Mouse (Mus musculus): ENCODE results near the gene Pam. TPM values are rescaled to one million over a fixed set of nuclear protein-coding genes. Genes with fewer than 3 reads are reported as not detected.

Pam gene
- total and polyA plus RNA-seq, 3 experiments: not detected

GRCm38 (mm10) chr1:97963711-97964110 is 131.7 kb downstream of the Pam start:
- no peak overlapping the region for H3K4me3 ChIP-seq (ENCODE audit: control insufficient read depth in 1 of 2, insufficient read depth in 1 of 2, low read depth in 2 of 2, low read length in 2 of 2)
- no peaks in the 10 kb centered on the region for H3K36me3 ChIP-seq (ENCODE audit: control insufficient read depth in 1 of 2, insufficient read depth in 2 of 2, low read length in 2 of 2)
- TF ChIP-seq NRF1 (IDR thresholded peaks at IDR 0.05; ENCODE audit: insufficient read depth, low read depth, low read length, poor library complexity, severe bottlenecking): no peak
- no peak for TF ChIP-seq NELFE (IDR thresholded peaks at IDR 0.05; ENCODE audit: low read depth, low read length)
- TF ChIP-seq UBTF (IDR thresholded peaks at IDR 0.05; ENCODE audit: borderline replicate concordance, insufficient read depth, low read depth, low read length): no peak
- no peak for TF ChIP-seq SMC3 (IDR thresholded peaks at IDR 0.05; ENCODE audit: low read depth, low read length)
- no peak for TF ChIP-seq USF2 (IDR thresholded peaks at IDR 0.05; ENCODE audit: borderline replicate concordance in 1 of 2, insufficient read depth in 1 of 2, low read depth in 1 of 2, low read length in 2 of 2)
- TF ChIP-seq EP300 (IDR thresholded peaks at IDR 0.05; ENCODE audit: low read depth in 1 of 2, low read length in 2 of 2): no peak
- no peak for TF ChIP-seq KAT2A (conservative IDR thresholded peaks at IDR 0.05; ENCODE audit: low read depth, low read length)
- no peak for TF ChIP-seq TAL1 (IDR thresholded peaks at IDR 0.05; ENCODE audit: low read length)
- TF ChIP-seq CTCF (IDR thresholded peaks at IDR 0.05 in 2 of 3, conservative IDR thresholded peaks at IDR 0.05 in 1 of 3; ENCODE audit: control insufficient read depth in 1 of 3, insufficient read depth in 1 of 3, low read depth in 2 of 3, low read length in 3 of 3, poor library complexity in 1 of 3, severe bottlenecking in 1 of 3): no peak
- no peak for TF ChIP-seq TCF12 (IDR thresholded peaks at IDR 0.05; ENCODE audit: low read depth, low read length)
- TF ChIP-seq MYC (IDR thresholded peaks at IDR 0.05; ENCODE audit: low read depth, low read length): no peak
- TF ChIP-seq MAZ (IDR thresholded peaks at IDR 0.05; ENCODE audit: low read depth, low read length): no peak
- TF ChIP-seq RAD21 (IDR thresholded peaks at IDR 0.05; ENCODE audit: low read depth, low read length): no peak
- no peak for TF ChIP-seq GATA1 (IDR thresholded peaks at IDR 0.05; ENCODE audit: low read depth, low read length)
- TF ChIP-seq ZC3H11A (IDR thresholded peaks at IDR 0.05; ENCODE audit: low read depth, low read length): no peak
- TF ChIP-seq CHD2 (IDR thresholded peaks at IDR 0.05; ENCODE audit: low read length): no peak
- no peak for TF ChIP-seq CHD1 (IDR thresholded peaks at IDR 0.05; ENCODE audit: low read depth, low read length)
- no peak for TF ChIP-seq USF1 (IDR thresholded peaks at IDR 0.05; ENCODE audit: low read depth, low read length)
- no peak for TF ChIP-seq BHLHE40 (IDR thresholded peaks at IDR 0.05; ENCODE audit: borderline replicate concordance, low read depth, low read length)
- no peaks in the 10 kb centered on the region for H3K4me1 ChIP-seq (ENCODE audit: control insufficient read depth in 1 of 2, insufficient read depth in 2 of 2, low read length in 2 of 2)
- no peaks in the 10 kb centered on the region for H3K79me2 ChIP-seq (ENCODE audit: control insufficient read depth, insufficient read depth, low read length, poor library complexity)
- H3K9ac ChIP-seq (ENCODE audit: control insufficient read depth, low read depth, low read length, poor library complexity, severe bottlenecking): no peak overlapping the region
- no peaks in the 10 kb centered on the region for H3K9me3 ChIP-seq (replicated peaks; ENCODE audit: insufficient read depth, low read length)
- DNase-seq (ENCODE audit: low read depth, low spot score): no peak
- H3K27me3 ChIP-seq (ENCODE audit: control insufficient read depth in 1 of 2, insufficient read depth in 2 of 2, low read length in 2 of 2): no peaks in the 10 kb centered on the region
- no peak overlapping the region for H3K27ac ChIP-seq (ENCODE audit: control insufficient read depth, low read depth, low read length)

DNA sequence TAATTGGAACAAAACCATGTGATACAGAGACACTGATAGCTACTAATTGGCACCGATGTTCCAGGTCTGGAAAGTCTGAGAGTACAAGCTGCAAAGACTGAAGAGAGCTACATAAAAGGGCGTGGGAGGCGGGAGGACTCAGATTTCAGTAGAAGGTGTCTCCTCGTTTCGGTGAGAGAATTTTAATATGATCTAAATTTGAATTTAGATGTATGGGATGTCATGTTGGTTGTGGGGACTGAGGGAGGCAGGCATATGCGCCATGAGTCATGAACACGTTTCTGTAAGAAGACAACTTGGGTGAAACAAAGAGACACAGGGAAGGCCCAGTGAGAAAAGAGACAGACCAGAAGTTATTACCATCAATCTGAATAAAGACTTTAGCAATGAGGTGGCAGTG is 133.3 kb downstream of the Pam start:
- DNase-seq (ENCODE audit: low read depth, low spot score): no peak
- H3K4me3 ChIP-seq (ENCODE audit: control insufficient read depth in 1 of 2, insufficient read depth in 1 of 2, low read depth in 2 of 2, low read length in 2 of 2): no peak overlapping the region
- H3K79me2 ChIP-seq (ENCODE audit: control insufficient read depth, insufficient read depth, low read length, poor library complexity): no peaks in the 10 kb centered on the region
- no peaks in the 10 kb centered on the region for H3K9me3 ChIP-seq (replicated peaks; ENCODE audit: insufficient read depth, low read length)
- no peak overlapping the region for H3K9ac ChIP-seq (ENCODE audit: control insufficient read depth, low read depth, low read length, poor library complexity, severe bottlenecking)
- H3K27me3 ChIP-seq (ENCODE audit: control insufficient read depth in 1 of 2, insufficient read depth in 2 of 2, low read length in 2 of 2): no peaks in the 10 kb centered on the region
- no peaks in the 10 kb centered on the region for H3K36me3 ChIP-seq (ENCODE audit: control insufficient read depth in 1 of 2, insufficient read depth in 2 of 2, low read length in 2 of 2)
- TF ChIP-seq RCOR1 (IDR thresholded peaks at IDR 0.05; ENCODE audit: low read depth, low read length) (no peak), POLR2AphosphoS5 (IDR thresholded peaks at IDR 0.05; ENCODE audit: borderline replicate concordance, low read depth, low read length) (no peak), ZMIZ1 (IDR thresholded peaks at IDR 0.05; ENCODE audit: low read depth, low read length) (no peak), USF2 (IDR thresholded peaks at IDR 0.05; ENCODE audit: borderline replicate concordance in 1 of 2, insufficient read depth in 1 of 2, low read depth in 1 of 2, low read length in 2 of 2) (no peak), TBP (IDR thresholded peaks at IDR 0.05; ENCODE audit: low read depth, low read length) (no peak), MAFK (IDR thresholded peaks at IDR 0.05; ENCODE audit: borderline replicate concordance, low read depth, low read length) (no peak), MYC (IDR thresholded peaks at IDR 0.05; ENCODE audit: low read depth, low read length) (no peak), CTCF (IDR thresholded peaks at IDR 0.05 in 2 of 3, conservative IDR thresholded peaks at IDR 0.05 in 1 of 3; ENCODE audit: control insufficient read depth in 1 of 3, insufficient read depth in 1 of 3, low read depth in 2 of 3, low read length in 3 of 3, poor library complexity in 1 of 3, severe bottlenecking in 1 of 3) (no peak), POLR2A (IDR thresholded peaks at IDR 0.05; ENCODE audit: control insufficient read depth in 1 of 2, insufficient read depth in 1 of 2, low read depth in 1 of 2, low read length in 2 of 2, poor library complexity in 1 of 2) (no peak), TCF12 (IDR thresholded peaks at IDR 0.05; ENCODE audit: low read depth, low read length) (no peak), TAL1 (IDR thresholded peaks at IDR 0.05; ENCODE audit: low read length) (no peak), NRF1 (IDR thresholded peaks at IDR 0.05; ENCODE audit: insufficient read depth, low read depth, low read length, poor library complexity, severe bottlenecking) (no peak)
- no peak overlapping the region for H3K27ac ChIP-seq (ENCODE audit: control insufficient read depth, low read depth, low read length)
- H3K4me1 ChIP-seq (ENCODE audit: control insufficient read depth in 1 of 2, insufficient read depth in 2 of 2, low read length in 2 of 2): no peaks in the 10 kb centered on the region
